Mouse (Mus musculus) lung, postnatal 4 days (tissue): Measurements from ENCODE around the gene Paqr6.
"Not testable (repeated sequence)": the region's sequence is repeated elsewhere in the genome, so short reads cannot be mapped to it uniquely, and the experiment has no call there.

Experiments
- DNase-seq, 2 experiments: peaks; one replicate each; pipeline ENCODE4 v3.0.0; 2021

Paqr6 gene

DNA sequence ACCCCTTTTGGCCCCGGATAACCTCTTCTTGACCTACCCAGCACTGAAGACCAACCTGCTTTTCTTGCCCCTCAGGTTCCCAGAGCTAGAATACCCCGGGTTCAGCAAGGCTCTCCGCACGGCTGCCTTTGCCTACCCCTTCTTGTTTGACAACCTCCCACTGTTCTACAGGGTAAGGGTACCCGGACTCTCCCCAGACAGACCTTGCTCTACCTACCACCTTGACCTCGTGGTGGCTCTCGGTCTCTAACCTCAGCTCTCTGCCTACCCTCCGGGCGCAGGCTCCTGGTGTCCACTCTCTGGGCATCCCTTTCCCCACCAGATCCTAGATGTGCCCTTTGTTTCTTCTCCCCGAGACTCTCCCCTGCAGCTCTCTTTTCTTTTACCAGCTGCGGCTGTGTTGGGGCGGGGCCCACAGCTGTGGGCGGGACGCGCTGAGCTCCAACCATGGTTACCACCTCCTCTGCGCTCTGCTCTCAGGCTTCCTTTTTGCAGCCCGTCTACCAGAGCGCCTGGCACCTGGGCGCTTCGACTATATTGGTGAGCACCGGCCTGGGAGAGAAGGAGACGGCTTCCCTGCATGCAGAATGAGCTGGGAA lies 2.5 kb downstream of the Paqr6 start:
- peak; percentile 60 for DNase-seq

DNA sequence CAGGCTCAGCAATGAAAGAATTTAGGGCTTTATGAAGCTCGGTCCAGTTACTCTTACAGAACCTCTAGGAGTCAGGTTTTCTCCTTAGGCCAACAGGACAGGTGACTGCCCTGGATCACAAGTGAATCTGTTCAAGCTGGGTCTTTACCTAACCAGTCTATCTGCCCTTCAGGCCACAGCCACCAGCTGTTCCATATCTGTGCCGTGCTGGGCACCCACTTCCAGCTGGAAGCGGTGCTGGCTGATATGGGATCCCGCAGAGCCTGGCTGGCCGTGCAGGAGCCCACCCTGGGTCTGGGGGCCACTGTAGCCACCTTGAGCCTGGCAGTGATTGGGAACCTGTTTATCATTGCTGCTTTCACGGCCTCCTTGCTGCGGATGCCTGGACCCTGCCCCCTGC lies 3.1 kb downstream of the Paqr6 start:
- not testable (repeated sequence) for DNase-seq

DNA sequence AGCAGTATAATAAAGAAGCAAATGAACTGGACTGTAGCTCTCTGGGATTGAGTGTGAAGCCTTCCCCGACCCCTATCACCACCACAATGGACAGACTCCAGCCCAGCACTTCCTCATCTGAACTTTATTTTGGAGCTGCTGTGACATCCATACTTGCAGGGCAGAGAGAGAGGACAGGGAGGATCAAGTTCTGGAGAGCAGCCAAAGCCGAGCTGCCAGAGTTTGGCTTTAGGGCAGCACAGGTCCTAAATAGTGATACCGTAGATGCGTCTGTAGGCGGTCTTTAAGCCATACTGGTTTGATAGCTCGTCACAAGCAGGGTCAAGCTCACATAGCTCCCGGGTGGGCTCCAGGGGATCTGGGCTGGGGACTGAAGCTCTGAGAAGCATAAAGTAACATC lies 4.1 kb downstream of the Paqr6 start:
- not testable (repeated sequence) for DNase-seq

DNA sequence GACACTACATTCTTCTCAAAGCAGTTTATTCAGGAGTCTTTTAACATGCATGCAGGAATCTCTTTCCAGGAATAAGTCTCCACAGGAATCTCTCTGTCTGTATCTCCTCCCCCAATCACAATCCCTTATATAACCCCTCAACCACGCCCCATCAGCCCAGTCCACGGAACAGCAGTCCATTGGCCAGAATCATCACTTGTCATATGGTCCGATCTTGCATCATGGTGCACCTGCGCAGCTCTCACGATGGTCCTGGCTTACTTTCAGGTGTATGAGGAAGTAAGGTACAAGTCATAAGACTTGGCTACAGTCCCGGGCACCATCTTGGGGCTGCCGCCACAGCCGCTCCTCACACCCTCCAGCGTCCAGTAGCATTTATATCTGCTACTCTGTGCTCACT lies 8.3 kb downstream of the Paqr6 start, which contains the start of gene Bglap3:
Gene Bglap3 (minus strand): TSS at position 101 of the 400 bp plus-strand sequence.
- not testable (repeated sequence) for DNase-seq

DNA sequence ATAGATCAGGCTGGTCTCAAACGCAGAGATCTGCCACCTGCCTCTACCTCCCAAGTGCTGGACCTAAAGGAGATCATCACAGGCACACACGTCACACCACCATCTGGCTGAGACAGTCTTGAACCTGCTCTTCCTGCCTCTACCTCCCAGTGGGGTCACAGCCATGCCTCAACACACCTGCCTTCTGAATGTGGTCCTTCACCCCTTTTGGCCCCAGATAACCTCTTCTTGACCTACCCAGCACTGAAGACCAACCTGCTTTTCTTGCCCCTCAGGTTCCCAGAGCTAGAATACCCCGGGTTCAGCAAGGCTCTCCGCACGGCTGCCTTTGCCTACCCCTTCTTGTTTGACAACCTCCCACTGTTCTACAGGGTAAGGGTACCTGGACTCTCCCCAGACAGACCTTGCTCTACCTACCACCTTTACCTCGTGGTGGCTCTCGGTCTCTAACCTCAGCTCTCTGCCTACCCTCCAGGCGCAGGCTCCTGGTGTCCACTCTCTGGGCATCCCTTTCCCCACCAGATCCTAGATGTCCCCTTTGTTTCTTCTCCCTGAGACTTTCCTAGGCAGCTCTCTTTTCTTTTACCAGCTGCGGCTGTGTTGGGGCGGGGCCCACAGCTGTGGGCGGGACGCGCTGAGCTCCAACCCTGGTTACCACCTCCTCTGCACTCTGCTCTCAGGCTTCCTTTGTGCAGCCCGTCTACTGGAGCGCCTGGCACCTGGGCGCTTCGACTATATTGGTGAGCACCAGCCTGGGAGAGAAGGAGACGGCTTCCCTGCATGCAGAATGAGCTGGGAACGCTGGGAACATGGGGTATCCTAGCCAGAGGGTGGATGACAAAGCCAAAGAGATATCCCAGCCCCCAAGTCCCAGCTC lies 11.6 kb downstream of the Paqr6 start:
- DNase-seq: not testable (repeated sequence)

DNA sequence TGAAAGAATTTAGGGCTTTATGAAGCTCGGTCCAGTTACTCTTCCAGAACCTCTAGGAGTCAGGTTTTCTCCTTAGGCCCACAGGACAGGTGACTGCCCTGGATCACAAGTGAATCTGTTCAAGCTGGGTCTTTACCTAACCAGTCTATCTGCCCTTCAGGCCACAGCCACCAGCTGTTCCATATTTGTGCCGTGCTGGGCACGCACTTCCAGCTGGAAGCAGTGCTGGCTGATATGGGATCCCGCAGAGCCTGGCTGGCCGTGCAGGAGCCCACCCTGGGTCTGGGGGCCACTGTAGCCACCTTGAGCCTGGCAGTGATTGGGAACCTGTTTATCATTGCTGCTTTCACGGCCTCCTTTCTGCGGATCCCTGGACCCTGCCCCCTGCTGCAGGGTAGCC lies 12.3 kb downstream of the Paqr6 start:
- DNase-seq: not testable (repeated sequence)

DNA sequence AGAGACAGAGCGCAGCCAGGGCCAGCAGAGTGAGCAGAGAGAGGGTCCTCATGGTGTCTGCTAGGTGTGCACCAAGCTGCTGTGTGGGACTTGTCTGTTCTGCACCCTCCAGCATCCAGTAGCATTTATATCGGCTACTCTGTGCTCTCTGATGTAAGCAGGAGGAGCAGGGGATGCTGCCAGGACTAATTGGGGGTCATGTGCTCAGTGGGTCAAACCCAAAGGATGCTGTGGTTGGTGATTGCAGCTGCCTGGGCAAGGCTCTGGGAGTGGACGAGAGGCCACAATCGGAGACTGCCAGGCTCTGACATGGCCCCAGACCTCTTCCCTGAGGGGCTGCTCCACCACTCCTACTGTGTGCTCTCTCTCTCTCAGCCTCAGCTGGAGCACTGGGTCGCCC lies 14.2 kb downstream of the Paqr6 start, which contains the start of gene Bglap2:
Gene Bglap2 (minus strand): TSS at position 101 of the 400 bp plus-strand sequence.
- DNase-seq: not testable (repeated sequence)

DNA sequence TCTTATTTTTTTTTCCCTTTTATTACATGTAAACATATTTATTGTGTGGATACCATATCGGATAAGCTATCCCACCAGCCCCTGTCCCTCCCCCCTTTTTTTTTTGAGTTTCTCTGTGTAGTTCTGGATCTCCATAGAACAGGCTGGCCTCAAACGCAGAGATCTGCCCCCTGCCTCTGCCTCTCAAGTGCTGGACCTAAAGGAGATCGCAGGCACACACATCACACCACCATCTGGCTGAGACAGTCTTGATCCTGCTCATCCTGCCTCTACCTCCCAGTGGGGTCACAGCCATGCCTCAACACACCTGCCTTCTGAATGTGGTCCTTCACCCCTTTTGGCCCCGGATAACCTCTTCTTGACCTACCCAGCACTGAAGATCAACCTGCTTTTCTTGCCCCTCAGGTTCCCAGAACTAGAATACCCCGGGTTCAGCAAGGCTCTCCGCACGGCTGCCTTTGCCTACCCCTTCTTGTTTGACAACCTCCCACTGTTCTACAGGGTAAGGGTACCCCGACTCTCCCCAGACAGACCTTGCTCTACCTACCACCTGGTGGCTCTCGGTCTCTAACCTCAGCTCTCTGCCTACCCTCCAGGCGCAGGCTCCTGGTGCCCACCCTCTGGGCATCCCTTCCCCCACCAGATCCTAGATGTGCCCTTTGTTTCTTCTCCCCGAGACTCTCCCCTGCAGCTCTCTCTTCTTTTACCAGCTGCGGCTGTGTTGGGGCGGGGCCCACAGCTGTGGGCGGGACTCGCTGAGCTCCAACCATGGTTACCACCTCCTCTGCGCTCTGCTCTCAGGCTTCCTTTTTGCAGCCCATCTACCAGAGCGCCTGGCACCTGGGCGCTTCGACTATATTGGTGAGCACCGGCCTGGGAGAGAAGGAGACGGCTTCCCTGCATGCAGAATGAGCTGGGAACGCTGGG lies 17.3 kb downstream of the Paqr6 start:
- DNase-seq: peak in 1 of 2 experiments; percentile 38

DNA sequence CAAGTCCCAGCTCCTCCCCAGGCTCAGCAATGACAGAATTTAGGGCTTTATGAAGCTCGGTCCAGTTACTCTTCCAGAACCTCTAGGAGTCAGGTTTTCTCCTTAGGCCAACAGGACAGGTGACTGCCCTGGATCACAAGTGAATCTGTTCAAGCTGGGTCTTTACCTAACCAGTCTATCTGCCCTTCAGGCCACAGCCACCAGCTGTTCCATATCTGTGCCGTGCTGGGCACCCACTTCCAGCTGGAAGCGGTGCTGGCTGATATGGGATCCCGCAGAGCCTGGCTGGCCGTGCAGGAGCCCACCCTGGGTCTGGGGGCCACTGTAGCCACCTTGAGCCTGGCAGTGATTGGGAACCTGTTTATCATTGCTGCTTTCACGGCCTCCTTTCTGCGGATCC lies 18.0 kb downstream of the Paqr6 start:
- not testable (repeated sequence) for DNase-seq

DNA sequence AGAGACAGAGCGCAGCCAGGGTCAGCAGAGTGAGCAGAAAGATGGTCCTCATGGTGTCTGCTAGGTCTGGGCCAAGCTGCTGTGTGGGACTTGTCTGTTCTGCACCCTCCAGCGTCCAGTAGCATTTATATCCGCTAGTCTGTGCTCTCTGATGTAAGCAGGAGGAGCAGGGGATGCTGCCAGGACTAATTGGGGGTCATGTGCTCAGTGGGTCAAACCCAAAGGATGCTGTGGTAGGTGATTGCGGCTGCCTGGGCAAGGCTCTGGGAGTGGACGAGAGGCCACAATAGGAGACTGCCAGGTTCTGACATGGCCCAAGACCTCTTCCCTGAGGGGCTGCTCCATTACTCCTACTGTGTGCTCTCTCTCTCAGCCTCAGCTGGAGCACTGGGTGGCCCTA lies 20.0 kb downstream of the Paqr6 start, which contains the start of gene Bglap:
Gene Bglap (minus strand): TSS at position 101 of the 400 bp plus-strand sequence.
- DNase-seq: no peak

DNA sequence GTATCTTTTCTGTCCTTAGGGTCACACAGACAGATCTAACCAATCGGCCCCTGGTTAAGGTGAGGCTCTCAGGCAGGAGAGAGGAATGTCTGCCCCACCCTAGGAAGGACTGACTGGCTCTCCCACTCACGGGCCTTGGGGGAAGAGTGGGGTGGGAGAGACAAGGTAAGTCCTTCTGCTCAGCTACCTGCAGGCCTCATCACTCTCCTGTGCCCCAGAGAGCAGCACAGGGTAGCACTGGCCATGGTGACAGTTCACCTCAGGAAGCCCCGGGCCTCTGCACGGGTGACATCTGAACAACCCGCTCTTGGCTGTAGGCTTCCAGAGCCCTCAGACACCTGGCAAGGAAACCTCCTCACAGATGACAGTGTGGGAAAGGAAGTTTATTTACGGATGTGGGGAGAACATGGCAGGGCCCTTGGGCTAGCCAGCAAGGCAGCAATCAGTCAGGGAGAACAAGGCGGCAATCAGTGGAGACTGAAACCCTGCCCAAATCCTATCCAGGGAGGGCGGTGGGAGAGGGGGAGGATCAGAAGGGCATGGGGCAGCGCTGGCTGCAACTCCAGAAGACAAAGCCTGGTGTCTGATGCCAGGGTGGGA lies 29.5 kb downstream of the Paqr6 start:
- DNase-seq: no peak

DNA sequence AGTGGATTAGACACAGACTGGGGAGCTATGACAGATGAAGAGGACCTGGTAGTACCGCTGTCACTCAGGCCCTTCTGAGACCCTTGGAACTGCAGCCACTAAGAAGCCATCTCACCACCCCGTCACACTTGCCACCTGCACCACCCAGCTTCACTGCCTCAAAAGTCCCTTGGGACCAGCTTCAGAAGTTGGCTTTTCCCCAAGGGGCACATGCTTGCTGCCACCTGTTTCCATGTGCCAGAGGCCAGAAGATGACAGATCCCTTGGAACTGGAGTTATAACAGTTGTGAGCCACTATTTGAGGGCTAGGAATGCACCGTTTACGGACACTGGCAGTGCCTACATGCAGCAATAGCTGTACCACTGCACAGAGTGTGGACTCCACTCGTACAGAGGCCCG lies 30.9 kb downstream of the Paqr6 start:
- DNase-seq: no peak

DNA sequence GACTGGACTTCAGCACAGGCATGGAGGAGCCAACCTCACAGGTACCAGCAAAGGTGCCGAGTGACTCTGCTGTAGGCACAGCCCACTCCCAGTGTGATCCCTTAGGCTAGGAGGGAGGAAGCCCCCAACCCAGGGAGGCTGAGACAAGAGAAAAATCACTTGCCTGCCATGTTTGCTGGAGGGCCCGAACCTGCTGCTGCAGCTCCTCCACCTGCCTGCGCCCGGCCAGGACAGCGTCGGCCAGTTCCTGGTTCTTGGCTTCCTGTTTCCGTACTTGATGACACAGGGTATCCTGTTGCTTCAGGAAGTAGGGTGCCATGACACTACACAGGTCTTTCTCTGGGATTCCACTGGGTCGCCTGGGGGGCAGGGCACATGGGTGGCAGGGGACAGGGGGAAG lies 31.4 kb downstream of the Paqr6 start:
- no peak for DNase-seq

DNA sequence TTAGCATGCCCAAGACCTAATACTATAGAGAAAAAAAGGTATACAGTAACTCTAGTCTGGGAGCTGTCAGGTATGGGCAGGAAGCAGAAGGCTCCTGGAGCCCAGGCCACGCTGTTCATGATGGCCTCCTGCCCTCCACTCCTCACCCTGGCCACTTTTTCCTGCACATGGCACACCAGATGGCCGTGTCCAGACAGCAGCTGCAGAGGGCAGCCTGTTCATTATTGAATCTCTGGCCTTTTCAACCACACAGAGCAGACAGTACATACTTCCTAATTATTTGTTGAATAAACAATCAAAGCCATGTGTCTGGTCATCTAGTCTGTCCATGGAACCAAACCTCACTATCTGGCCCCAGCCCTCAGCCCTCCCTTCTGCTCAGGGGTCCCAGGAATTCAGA lies 34.3 kb downstream of the Paqr6 start:
- DNase-seq: no peak

DNA sequence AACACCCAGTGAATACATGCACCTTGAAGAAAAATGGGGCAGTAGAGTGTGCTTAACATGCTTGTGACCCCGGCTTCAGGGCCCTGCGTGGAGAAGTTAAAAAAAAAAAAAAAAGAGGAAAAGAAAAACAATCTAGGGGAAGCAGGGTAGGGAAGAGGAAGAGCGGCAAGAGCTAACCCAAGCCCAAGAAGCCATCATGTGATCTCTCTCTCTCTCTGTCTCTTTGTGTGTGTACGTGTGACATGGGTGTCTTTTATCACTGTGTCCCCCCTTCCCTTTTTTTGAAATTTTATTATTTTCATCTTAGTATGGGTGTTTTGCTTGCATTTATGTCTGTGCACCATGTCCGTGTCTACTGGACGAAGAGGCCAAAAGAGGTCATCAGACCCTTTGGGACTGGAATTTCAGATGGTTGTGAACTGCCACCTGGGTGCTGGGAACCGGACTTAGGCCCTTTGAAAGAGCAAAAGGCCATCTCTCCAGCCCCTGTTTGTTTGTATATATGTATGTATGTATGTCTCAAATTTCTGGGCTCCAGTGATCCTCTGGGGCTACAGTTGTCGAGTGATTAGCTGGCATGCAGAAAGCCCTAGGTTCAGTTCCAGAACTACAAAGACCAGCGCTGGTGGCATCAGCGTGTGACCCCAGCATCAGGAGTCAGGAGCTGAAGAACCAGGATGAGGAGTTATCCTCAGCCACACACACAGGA lies 39.3 kb downstream of the Paqr6 start:
- no peak for DNase-seq

DNA sequence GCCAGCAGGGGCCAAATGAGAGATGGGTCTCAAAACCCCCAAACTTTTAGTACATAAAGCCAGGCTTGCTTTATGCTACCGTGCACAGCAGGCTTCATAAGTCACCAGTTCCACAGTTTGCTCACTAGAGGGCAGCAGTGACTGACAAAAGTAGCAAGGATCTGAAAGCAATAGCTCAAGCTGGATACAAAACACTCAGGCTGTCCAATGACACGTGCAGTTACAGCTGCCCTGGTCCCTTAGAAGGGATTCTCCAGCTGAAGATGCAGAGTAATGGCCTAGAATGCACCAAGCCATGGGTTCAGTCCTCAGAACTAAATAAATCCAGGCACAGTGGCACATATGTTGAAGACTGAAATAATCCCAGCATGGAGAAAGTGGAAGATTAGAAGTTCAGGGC lies 42.7 kb downstream of the Paqr6 start:
- DNase-seq: peak; percentile 34 to 78

DNA sequence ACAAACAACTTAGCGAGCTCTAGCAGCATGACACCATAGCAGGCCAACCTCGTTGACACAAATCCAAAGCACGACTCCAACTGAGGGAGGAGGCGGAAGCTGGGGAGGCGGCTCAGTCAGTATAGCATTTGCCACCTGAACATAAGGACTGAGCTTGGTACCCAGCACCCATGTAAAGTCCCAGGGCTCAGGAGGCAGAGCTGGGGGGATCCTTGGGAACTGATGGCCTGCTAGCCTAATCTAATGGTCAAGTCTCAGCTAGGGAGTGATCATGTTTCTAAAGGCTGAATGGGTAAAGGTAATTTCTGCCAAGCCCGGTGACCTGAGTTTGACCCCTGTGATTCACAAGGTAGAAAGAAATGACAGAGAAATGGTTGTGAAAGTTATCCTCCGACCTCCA lies 43.1 kb downstream of the Paqr6 start:
- DNase-seq: no peak

DNA sequence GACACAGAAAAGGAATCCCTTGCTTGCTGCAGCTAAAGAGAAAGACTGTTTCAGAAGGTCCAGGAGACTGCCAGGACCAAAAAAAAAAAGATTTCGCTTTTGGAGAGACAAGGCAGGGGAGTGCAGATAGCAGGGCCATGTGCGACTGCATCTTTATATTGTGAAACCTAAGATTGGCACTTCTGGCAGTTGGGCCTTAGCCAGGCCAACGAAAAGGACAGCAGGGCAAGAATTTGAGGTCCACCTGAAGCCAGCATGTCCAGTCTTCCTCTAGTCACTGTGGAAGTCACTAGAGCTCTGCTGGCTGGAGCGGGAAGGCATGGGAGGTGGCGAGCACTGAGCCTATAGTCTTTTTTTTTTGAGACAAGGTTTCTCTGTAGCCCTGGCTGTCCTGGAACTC lies 44.6 kb downstream of the Paqr6 start:
- no peak for DNase-seq

DNA sequence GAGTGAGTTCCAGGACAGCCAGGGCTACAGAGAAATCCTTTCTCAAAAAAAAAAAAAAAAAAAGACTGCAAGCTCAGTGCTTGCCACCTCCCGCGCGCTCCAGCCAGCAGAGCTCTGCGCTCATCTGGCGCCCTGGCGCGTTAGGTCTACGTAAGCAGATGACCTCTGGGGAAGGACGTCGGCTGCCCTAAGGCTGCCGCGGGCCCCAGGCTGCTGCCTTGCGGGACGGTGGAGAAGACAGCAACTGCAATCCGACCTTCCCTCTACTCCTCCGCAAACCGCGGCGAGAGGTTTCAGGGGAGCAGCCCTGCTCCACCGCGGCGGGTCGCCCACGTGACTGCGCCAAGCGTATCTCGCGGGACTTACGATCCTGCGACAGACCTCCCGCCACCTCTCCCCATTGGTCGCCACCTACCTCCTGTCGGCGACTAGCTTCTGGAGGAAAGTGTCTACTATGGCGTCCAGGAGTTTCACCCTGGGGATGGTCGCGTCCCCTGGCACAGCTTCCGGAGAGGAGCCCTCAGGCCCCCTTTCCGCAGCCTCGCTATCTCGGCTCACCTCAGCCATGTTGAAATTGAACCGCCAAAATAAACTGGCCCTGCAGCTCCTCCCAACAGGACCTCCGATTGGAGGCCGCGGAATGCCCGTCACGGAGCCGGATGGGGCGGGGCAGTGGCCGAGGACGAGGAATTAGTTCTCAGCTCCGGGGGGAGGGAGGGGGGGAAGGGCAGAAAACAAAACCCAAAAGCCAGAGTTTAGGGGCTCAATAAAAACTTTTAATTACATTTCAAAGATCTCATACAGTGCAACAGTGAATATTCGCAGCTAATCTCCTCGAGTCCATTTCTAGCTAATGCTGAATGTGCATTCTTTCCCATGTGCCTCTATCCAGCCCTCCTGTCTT lies 45.6 kb downstream of the Paqr6 start, which contains the start of gene Pmf1:
Gene Pmf1 (minus strand): TSS at position 591 of the 904 bp plus-strand sequence.
- peak; percentile 95 to 96 for DNase-seq

DNA sequence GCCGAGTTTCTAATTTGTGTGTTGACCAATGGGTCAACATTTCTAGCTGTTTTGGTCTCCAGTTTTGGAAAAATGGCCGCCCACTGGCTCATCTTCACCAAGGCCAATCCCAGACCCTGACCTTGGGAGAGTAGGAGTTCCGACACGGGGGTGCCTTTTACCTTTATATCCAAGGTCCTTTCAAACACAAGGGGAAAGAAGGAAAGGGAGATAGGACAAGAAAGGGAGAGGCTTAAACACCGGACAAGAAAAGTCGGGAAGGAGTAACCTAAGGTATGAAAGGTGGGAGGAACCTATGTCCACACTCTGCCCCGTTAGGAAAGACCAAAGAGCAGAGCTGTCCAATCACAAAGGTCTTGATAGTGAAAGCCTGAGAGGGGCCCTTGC lies 46.3 kb downstream of the Paqr6 start:
- DNase-seq: no peak

DNA sequence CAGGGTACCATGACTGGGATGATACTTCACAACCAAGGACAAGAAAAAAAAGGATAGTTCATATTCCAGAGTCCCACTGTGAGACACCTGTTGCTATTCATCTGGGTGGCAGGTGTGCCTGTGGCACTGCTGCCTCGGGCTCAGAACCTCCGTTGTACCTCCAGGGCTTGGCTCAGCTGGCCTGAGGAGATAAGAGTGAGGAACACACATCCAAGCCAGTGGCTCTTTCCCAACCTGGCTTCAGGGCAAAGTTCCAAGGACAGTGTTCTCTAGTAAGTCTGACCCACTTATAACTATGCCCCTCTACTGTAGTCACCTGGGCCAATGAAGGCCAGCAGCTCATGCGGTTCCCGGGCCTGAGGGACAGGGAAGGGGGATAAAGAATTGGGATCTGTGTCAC lies 47.3 kb downstream of the Paqr6 start:
- no peak for DNase-seq
